Mouse (Mus musculus) spleen, postnatal 4 days (tissue): ENCODE results near the gene Setd2.

Experiments used
- DNase-seq, 2 experiments: peaks; one replicate each; pipeline ENCODE4 v3.0.0; 2022; ENCODE audit warnings: low spot score in 2 of 2

The Setd2 gene

GRCm38 (mm10) chr9:110623416-110624195 is 91.2 kb downstream of the Setd2 start:
- no peak for DNase-seq

- peak; percentile 74 to 83 for DNase-seq
Observed at GRCm38 (mm10) chr9:110624361-110625166, 92.2 kb downstream of the Setd2 start, which contains the start of gene Nradd. Gene Nradd (minus strand): TSS chr9:110624452.

- DNase-seq, result no peak
Observed at GRCm38 (mm10) chr9:110625350-110625908, 93.0 kb downstream of the Setd2 start.

- DNase-seq, result no peak
Observed at GRCm38 (mm10) chr9:110630171-110630570, 97.8 kb downstream of the Setd2 start.

GRCm38 (mm10) chr9:110631191-110631590 is 98.8 kb downstream of the Setd2 start:
- DNase-seq, result peak; percentile 48 to 85

GRCm38 (mm10) chr9:110631651-110632275 is 99.4 kb downstream of the Setd2 start:
- no peak for DNase-seq

- DNase-seq, result no peak
Observed at GRCm38 (mm10) chr9:110632671-110633070, 100.3 kb downstream of the Setd2 start.

- no peak for DNase-seq
Observed at GRCm38 (mm10) chr9:110633882-110634281, 101.5 kb downstream of the Setd2 start.

- DNase-seq, result peak; percentile 87 to 99
Observed at GRCm38 (mm10) chr9:110635225-110635624, 102.8 kb downstream of the Setd2 start.

- no peak for DNase-seq
Observed at GRCm38 (mm10) chr9:110638611-110639021, 106.2 kb downstream of the Setd2 start.

GRCm38 (mm10) chr9:110641006-110641405 is 108.6 kb downstream of the Setd2 start:
- DNase-seq, result no peak

GRCm38 (mm10) chr9:110642812-110643524 is 110.6 kb downstream of the Setd2 start:
- no peak for DNase-seq

GRCm38 (mm10) chr9:110643787-110644186 is 111.4 kb downstream of the Setd2 start:
- no peak for DNase-seq

GRCm38 (mm10) chr9:110644295-110644694 is 111.9 kb downstream of the Setd2 start:
- no peak for DNase-seq

- peak in 1 of 2 experiments; percentile 61 for DNase-seq
Observed at GRCm38 (mm10) chr9:110645219-110645618, 112.8 kb downstream of the Setd2 start.

- DNase-seq, result no peak
Observed at GRCm38 (mm10) chr9:110649775-110650174, 117.4 kb downstream of the Setd2 start.

- DNase-seq, result no peak
Observed at GRCm38 (mm10) chr9:110651931-110652722, 119.7 kb downstream of the Setd2 start.

- DNase-seq, result no peak
Observed at GRCm38 (mm10) chr9:110652963-110653654, 120.7 kb downstream of the Setd2 start.

GRCm38 (mm10) chr9:110653655-110654461 is 121.5 kb downstream of the Setd2 start, which contains the start of gene Nbeal2:
Gene Nbeal2 (minus strand): TSS chr9:110654161.
- peak; percentile 89 to 93 for DNase-seq
